Mouse (Mus musculus): Measurements from ENCODE around the gene Tec.

Tec gene

GRCm38 (mm10) chr5:72747384-72747783 is 120.9 kb downstream of the Tec start:
- DNase-seq (ENCODE audit: extremely low read depth, low read depth, low spot score), result no peak

DNA sequence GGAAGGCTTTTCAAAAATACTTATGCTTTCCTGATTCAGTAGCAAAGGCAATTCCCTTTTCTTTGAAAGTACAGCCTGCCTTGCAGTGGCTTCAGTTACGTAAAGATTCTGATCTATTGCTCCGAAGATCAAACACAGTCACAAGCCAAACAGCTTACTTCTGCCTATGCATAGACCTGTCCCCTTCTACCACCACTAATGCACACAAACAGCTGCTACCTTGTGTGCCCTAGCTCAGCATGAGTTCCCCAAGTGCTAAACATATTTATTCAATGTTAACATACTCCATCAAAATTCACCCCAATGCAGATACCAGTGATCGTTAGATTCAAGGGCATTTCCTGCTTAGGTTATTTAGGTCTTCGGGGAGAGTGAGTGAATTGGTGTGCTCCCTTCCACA is 121.8 kb downstream of the Tec start:
- DNase-seq (ENCODE audit: extremely low read depth, low read depth, low spot score), result no peak

- DNase-seq (ENCODE audit: extremely low read depth, low read depth, low spot score), result no peak
Observed at GRCm38 (mm10) chr5:72743103-72743502, 125.2 kb downstream of the Tec start.

DNA sequence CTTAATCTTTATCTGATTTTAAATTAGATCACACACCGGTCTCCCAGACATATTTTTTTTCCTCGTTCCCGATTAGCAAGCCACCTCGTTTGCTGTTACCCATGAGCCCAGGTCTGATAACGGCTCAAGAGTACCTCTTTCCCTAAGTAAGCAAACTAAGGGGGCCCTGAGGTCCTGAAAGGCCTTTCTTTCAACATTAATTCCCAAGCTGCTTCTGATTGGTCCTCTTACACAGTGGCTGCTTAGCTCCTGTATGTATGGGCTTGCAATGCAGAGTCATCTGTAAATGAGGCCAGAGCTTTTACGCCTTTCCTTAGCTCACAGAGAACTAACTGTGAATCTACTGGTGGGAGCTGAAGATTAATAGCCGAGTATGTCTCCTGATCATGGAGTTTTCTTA is 131.4 kb downstream of the Tec start:
- no peak for DNase-seq (ENCODE audit: extremely low read depth, low read depth, low spot score)

- no peak for DNase-seq (ENCODE audit: extremely low read depth, low read depth, low spot score)
Observed at GRCm38 (mm10) chr5:72736437-72736836, 131.8 kb downstream of the Tec start.

DNA sequence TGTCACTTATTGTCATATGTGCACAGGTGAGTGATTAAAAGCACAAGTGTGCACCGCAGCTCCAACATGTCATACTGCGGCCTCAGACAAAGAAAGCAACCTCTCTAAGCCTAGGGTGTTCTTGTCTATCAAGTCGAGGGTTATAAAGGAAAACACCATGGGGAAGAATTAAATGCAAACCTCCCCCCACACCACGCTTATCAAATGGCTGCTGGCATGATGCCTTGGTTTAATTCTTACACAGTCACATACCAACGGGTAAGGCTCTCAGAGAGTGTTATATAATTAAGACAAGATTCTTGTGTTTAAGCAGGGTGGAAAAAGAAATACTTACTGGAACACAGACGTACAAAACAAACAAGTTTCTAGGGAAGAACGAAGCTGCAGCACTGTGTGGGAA is 132.5 kb downstream of the Tec start:
- DNase-seq (ENCODE audit: extremely low read depth, low read depth, low spot score), result no peak

DNA sequence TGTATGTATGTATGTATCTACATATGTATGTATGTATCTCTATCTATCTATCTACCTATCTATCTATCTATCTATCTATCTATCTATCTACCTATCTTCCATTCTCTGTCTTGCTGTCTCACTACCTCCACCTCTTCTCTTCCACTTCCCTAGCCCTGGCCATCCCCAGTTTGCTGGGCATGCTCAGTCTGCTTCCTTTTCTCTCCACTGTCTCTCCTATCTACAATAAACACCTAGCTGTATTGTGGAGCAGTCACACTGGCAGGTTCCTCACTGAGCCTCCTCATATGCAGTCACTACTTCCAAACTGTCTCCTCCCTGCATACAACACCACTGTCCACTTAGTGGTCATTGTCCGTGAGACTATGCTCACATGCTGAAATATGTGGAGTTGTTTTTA is 135.4 kb downstream of the Tec start:
- DNase-seq (ENCODE audit: extremely low read depth, low read depth, low spot score), result no peak

GRCm38 (mm10) chr5:72725404-72725803 is 142.9 kb downstream of the Tec start:
- DNase-seq (ENCODE audit: extremely low read depth, low read depth, low spot score), result no peak

DNA sequence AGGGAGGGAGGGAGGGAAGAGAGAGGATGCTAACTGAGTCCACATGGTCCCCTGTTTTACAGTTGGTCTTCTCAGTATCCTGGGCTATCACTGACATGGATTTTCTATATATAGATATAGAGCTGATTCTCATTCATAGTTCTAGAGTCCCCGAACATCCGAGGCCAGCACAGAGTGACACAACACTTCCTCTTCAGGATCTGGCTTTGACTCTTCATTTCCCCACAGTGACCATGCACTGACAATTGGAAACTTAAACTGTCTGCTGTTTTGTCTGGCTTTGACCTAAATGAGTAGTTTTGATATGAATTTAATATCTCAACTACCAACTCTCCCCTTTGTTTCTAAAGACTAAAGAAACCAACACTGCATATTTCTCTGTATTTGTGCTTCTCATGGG is 144.9 kb downstream of the Tec start:
- no peak for DNase-seq (ENCODE audit: extremely low read depth, low read depth, low spot score)

- no peak for DNase-seq (ENCODE audit: extremely low read depth, low read depth, low spot score)
Observed at GRCm38 (mm10) chr5:72720587-72720986, 147.7 kb downstream of the Tec start.

- no peak for DNase-seq (ENCODE audit: extremely low read depth, low read depth, low spot score)
Observed at GRCm38 (mm10) chr5:72710572-72711278, 157.6 kb downstream of the Tec start.

- DNase-seq (ENCODE audit: extremely low read depth, low read depth, low spot score), result no peak
Observed at GRCm38 (mm10) chr5:72709976-72710375, 158.3 kb downstream of the Tec start.

DNA sequence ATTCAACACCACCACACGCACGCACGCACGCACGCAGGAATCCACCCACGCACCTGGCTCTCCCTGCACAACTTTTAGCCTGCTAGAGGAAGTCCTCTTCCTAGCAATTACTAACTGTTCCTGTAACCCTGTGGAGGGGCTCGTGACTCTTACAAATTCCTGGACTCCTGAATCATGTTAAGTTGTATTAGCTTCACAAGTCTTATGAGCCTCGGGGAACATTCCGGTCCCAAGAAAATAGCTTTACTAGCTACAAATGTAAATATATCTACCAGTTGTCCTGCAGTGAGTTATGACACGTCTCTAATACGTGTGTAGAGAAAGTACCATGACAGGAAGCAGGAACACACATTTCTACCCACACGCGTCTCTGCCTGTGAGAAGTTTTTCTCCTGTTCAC is 158.8 kb downstream of the Tec start:
- no peak for DNase-seq (ENCODE audit: extremely low read depth, low read depth, low spot score)

DNA sequence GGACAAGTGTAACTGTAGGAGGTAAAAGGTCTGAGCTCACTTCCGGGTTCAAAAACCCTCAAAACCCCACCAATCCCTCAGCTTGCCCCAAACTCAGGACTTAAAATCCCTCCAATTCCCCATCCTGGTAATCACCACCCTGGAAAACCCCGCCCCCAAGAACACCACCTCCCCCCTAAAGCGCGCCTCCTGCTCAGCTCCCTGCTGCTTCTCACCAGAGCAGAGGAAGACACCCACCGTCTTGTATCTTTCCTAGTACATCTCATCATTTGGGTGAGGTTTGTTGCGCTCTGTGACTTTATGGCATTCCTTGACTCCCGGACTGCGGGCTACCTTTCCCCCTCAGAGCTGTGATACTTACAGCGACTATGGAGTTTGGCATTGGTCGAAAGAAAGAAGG is 161.6 kb downstream of the Tec start:
- DNase-seq (ENCODE audit: extremely low read depth, low read depth, low spot score), result no peak

- DNase-seq (ENCODE audit: extremely low read depth, low read depth, low spot score), result no peak
Observed at GRCm38 (mm10) chr5:72706095-72706494, 162.2 kb downstream of the Tec start.

Data from fat pad, adult 2 months (tissue).